Mouse (Mus musculus) embryonic fibroblast, embryonic 13.5 days (primary cell): ENCODE results near the gene I0C0044D17Rik.

Experiments
- CTCF ChIP-seq: IDR thresholded peaks from 2 replicates; pipeline ENCODE4 v1.5.1; 2011; ENCODE audit warnings: mild to moderate bottlenecking, control low read depth, low read length, moderate library complexity, borderline replicate concordance; ENCODE audit not compliant: insufficient read depth
- POLR2A ChIP-seq: IDR thresholded peaks from 2 replicates; pipeline ENCODE4 v1.6.1; 2011; ENCODE audit warnings: low read depth, mild to moderate bottlenecking, control low read depth, low read length, moderate library complexity

- no peak for TF ChIP-seq CTCF
- no peak for TF ChIP-seq POLR2A
Measured at GRCm38 (mm10) chr4:98847120-98847885, 23.7 kb upstream of the I0C0044D17Rik start.
